Mouse (Mus musculus) embryonic facial prominence, embryonic 15.5 days (tissue): ENCODE data around the gene Olfr12. TPM values are rescaled to one million over a fixed set of nuclear protein-coding genes. Genes with fewer than 3 reads are reported as not detected.

Experiments
- ATAC-seq: fragments of 200-750 bp; cut with Nextera tagmentation; 2 replicates; pipeline ENCODE4 v1.8.0; 2017; ENCODE audit warnings: low read depth, moderate TSS enrichment; ENCODE audit not compliant: insufficient number of reproducible peaks, low FRiP score, low TSS enrichment
- H3K27ac ChIP-seq: fragments of 300-500 bp; sonication (generic); replicated peaks from 2 replicates; pipeline ENCODE4 v1.5.1; 2015; ENCODE audit warnings: mild to moderate bottlenecking, inconsistent platforms
- H3K27me3 ChIP-seq: fragments of 300-500 bp; sonication (generic); 2 replicates; pipeline ENCODE4 v1.6.1; 2015; ENCODE audit warnings: inconsistent platforms
- H3K36me3 ChIP-seq: fragments of 300-500 bp; sonication (generic); 2 replicates; pipeline ENCODE4 v1.6.1; 2015; ENCODE audit warnings: mild to moderate bottlenecking, inconsistent platforms
- H3K4me1 ChIP-seq: fragments of 300-500 bp; sonication (generic); 2 replicates; pipeline ENCODE4 v1.6.1; 2015; ENCODE audit warnings: inconsistent platforms
- H3K4me2 ChIP-seq: fragments of 300-500 bp; sonication (generic); replicated peaks from 2 replicates; pipeline ENCODE4 v1.6.1; 2015; ENCODE audit warnings: mild to moderate bottlenecking, inconsistent platforms
- H3K4me3 ChIP-seq: fragments of 300-500 bp; sonication (generic); replicated peaks from 2 replicates; pipeline ENCODE4 v1.5.1; 2015; ENCODE audit warnings: mild to moderate bottlenecking, inconsistent platforms
- H3K9ac ChIP-seq: fragments of 300-500 bp; sonication (generic); 2 replicates; pipeline ENCODE4 v1.6.1; 2015; ENCODE audit warnings: inconsistent platforms
- H3K9me3 ChIP-seq: fragments of 300-500 bp; sonication (generic); replicated peaks from 2 replicates; pipeline ENCODE4 v1.6.1; 2016; ENCODE audit warnings: inconsistent platforms
- WGBS: fragments of 180-500 bp; shearing (Covaris S2); methylation state at CpG from one replicate; pipeline ENCODE4 v1.1.7; 2015; 5-methylcytosine and 5-hydroxymethylcytosine counted together
- polyA plus RNA-seq: library from polyadenylated mRNA; unstranded; fragments of >200 nt; fragmentation: Nextera tagmentation; extraction: Ambion mirVana; gene quantifications from 2 replicates; pipeline ENCODE4 v1.2.1, GENCODE M21; 2015

Olfr12 gene
- polyA plus RNA-seq, 1 experiment from 2014 or later = 0.05 TPM

DNA sequence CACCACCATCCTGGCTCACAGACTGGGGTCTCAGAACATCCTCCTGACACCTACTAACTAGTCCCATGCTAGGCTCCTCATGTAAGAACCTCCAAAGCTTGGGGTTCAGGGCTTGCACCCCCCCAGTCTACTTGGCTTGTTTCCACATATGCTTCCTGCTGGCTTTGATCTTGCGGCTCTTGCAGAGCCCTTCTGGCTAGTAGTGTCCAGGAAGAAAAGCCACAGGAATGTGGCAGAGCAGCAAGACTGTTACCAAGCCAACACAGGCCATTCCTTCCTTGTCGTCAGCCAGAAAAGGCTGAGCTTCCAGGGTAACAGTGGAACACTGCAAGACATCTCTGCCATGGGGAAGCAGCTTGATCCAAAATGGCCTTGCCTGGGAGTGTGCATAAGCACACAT is 37.1 kb downstream of the Olfr12 start:
- H3K4me2 ChIP-seq = no peak overlapping the region
- H3K27me3 ChIP-seq = no peaks in the 10 kb centered on the region; the same call in 1 of the 2 replicates
- ATAC-seq = no peak
- H3K36me3 ChIP-seq = no peaks in the 10 kb centered on the region
- no peak overlapping the region for H3K4me3 ChIP-seq
- H3K9ac ChIP-seq = no peak overlapping the region
- 28% methylated on average over 2 of the region's 2 CpGs for WGBS
- H3K9me3 ChIP-seq = no peaks in the 10 kb centered on the region
- no peak overlapping the region for H3K27ac ChIP-seq
- no peaks in the 10 kb centered on the region for H3K4me1 ChIP-seq

DNA sequence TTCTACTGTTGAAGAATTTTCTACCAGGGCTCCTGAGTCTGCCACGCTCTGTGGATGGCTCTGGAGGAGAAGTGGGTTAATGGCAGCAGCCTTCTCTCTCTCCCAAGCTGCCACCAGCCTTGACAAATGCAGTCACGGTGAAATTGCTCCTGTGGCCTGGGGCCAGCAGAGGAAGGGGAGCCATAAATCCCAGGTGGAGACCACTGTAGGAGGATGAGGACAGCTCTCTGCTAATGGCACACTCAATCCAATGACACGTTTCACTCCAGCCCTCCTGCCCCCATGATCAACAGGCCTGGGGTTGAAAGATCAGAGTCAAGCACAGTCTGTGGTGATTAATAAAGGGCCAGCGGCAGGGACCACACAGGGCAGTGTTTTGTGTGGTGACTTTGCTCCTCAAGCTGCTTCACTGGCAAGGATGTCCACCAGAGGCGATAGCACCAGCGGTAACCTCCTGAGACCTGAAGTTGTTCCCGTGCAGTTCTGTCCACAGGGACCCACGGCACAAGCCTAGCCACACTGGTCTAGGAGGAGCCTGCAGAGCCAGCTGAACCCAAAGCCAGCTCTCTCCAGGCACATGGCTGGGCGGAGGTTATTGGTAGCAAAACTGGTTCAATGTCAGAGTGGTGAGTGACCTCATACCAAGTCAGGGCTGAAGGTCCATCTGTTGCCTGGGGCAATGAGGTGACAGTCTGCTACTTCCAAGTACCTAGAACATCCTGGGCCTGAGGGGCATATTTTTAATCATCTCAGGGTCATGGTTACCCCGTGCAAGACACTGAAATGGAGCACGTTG is 39.6 kb downstream of the Olfr12 start:
- H3K27ac ChIP-seq = no peak overlapping the region
- H3K27me3 ChIP-seq = no peaks in the 10 kb centered on the region; the same call in 1 of the 2 replicates
- no peak overlapping the region for H3K9ac ChIP-seq
- no peaks in the 10 kb centered on the region for H3K9me3 ChIP-seq
- WGBS = 74% methylated on average over 11 of the region's 11 CpGs
- ATAC-seq = no peak
- H3K36me3 ChIP-seq = no peaks in the 10 kb centered on the region
- H3K4me2 ChIP-seq = no peak overlapping the region
- H3K4me3 ChIP-seq = no peak overlapping the region
- no peaks in the 10 kb centered on the region for H3K4me1 ChIP-seq

DNA sequence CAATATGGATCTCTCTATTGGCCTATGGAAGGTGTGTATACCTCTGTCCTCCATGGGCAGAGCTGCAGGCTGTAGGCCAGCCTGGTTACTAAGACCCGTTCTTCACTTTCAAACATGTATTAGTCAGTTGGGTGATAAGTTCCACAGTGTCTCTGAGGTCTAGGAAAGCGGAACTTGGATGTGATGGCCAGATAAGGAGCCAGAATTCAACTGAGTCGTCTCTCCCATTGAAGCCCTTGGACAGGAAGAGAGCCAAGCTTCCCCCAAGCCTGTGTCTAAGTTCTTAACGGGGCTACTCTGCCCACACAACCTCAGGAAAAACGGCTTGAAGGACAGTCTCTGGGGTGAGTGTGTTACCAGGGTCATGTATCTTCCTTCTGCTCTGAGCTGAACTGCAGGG is 41.8 kb downstream of the Olfr12 start:
- no peaks in the 10 kb centered on the region for H3K36me3 ChIP-seq
- WGBS = 47% methylated on average over 5 of the region's 5 CpGs
- ATAC-seq = no peak
- no peak overlapping the region for H3K4me2 ChIP-seq
- H3K9me3 ChIP-seq = no peaks in the 10 kb centered on the region
- H3K9ac ChIP-seq = no peak overlapping the region
- H3K27ac ChIP-seq = no peak overlapping the region
- no peaks in the 10 kb centered on the region for H3K4me1 ChIP-seq
- H3K27me3 ChIP-seq = no peaks in the 10 kb centered on the region
- no peak overlapping the region for H3K4me3 ChIP-seq

DNA sequence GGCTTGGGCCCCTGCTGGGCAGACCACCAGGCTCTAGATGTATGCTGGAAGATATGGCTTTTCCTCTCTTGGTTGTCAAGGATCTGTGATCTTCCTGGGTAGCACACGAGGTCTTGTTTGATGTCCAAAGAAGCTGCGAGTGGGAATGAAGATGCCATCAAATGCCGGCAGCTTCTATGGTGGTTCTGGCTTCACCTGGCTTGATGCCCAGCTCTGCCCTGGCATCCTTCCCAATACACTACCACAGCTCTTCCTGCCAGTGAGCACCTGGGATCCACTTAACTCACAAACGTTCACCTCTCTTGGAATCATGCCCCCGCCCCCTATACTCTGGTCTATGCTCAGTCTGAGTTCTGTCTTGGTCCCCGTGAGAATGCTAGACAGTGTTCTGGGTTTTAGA is 49.5 kb downstream of the Olfr12 start:
- Histone ChIP-seq H3K9me3 (no peaks in the 10 kb centered on the region), H3K4me1 (no peaks in the 10 kb centered on the region), H3K27ac (no peak overlapping the region), H3K4me2 (no peak overlapping the region), H3K9ac (no peak overlapping the region), H3K27me3 (no peaks in the 10 kb centered on the region), H3K4me3 (no peak overlapping the region), H3K36me3 (no peaks in the 10 kb centered on the region)
- WGBS = 68% methylated on average over 6 of the region's 6 CpGs
- no peak for ATAC-seq

DNA sequence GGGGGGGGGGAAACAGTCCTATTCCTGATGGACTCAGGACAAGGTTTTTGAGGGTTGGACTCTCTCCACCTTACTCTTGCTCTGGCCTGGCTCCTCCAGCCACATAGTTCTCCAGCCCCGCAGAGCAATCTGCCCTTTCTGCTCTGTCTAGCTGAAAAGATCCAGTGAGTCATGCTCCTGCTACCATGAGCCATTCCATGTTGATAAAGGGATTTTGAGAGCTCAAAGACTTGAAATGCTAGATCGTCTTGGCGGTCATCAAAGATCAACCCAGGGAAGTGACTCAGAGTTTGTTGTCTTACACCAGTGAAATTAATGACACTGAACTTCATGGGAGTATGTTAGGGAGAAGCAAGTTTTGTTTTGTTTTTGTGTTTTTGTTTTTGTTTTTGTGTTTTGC is 51.8 kb downstream of the Olfr12 start:
- no peak overlapping the region for H3K27ac ChIP-seq
- H3K27me3 ChIP-seq = no peaks in the 10 kb centered on the region
- H3K9me3 ChIP-seq = no peaks in the 10 kb centered on the region
- WGBS = 90% methylated on average over 3 of the region's 3 CpGs
- no peak overlapping the region for H3K9ac ChIP-seq
- H3K4me1 ChIP-seq = no peaks in the 10 kb centered on the region
- ATAC-seq = no peak
- no peak overlapping the region for H3K4me3 ChIP-seq
- no peaks in the 10 kb centered on the region for H3K36me3 ChIP-seq
- no peak overlapping the region for H3K4me2 ChIP-seq

DNA sequence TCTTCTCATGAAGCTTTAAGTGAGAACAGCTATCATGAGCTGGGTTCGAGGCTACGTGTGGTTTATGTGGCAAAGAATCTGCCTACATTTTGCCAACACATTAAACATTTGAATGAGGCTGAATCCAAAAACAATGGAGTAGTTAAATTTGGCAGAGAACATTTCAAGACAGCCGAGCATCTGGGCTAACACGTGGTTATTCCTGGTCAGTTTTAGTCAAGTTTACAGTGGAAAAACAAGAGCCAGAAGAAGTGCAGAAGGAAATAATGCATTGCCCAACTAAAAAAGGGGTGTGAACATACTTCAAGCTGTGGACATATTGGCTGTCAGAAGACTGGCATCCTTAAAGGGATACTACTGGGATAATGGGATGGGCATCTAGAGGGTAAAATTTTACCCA is 53.7 kb downstream of the Olfr12 start:
- WGBS = 81% methylated on average over 4 of the region's 4 CpGs
- no peak overlapping the region for H3K4me3 ChIP-seq

More for the DNA sequence above, 53.7 kb downstream of the Olfr12 start:
- H3K4me1 ChIP-seq = no peaks in the 10 kb centered on the region
- H3K4me2 ChIP-seq = no peak overlapping the region
- no peaks in the 10 kb centered on the region for H3K36me3 ChIP-seq
- H3K9me3 ChIP-seq = no peaks in the 10 kb centered on the region
- no peaks in the 10 kb centered on the region for H3K27me3 ChIP-seq
- ATAC-seq = no peak
- H3K9ac ChIP-seq = no peak overlapping the region
- H3K27ac ChIP-seq = no peak overlapping the region

Other genes with a start within 250 kb of the Olfr12 start
- 249 and 278 TPM in 2 replicates for gene Ndufa10, start 143.9 kb upstream of the Olfr12 start, polyA plus RNA-seq
- gene Olfr1416, start 132.7 kb upstream of the Olfr12 start, polyA plus RNA-seq = not detected in 2 replicates
- gene Olfr1415, start 121.7 kb upstream of the Olfr12 start, polyA plus RNA-seq = not detected in 2 replicates
- gene Olfr1414, start 99.1 kb upstream of the Olfr12 start, polyA plus RNA-seq = not detected in 2 replicates
- not detected in 2 replicates for gene Olfr1413, start 46.5 kb upstream of the Olfr12 start, polyA plus RNA-seq
- not detected in 2 replicates for gene Olfr1412, start 32.0 kb upstream of the Olfr12 start, polyA plus RNA-seq
- gene Olfr1411, start 23.4 kb upstream of the Olfr12 start, polyA plus RNA-seq = not detected in 2 replicates
- 0.17 TPM in 1 of 2 replicates, not detected in the other for gene Olfr1410, start 12.0 kb upstream of the Olfr12 start, polyA plus RNA-seq
- 403 and 419 TPM in 2 replicates for gene Cops9, start 24.2 kb downstream of the Olfr12 start, polyA plus RNA-seq
- gene Otos, start 31.1 kb downstream of the Olfr12 start, polyA plus RNA-seq = 0.11 and 0.17 TPM in 2 replicates
- 93.6 and 95.3 TPM in 2 replicates for gene Gpc1, start 213.9 kb downstream of the Olfr12 start, polyA plus RNA-seq